Mouse (Mus musculus) bone marrow macrophage, adult 2 months (primary cell): ENCODE measurements around the gene 1700013G24Rik. TPM values are rescaled to one million over a fixed set of nuclear protein-coding genes. Genes with fewer than 3 reads are reported as not detected.
"Not testable (repeated sequence)": the region's sequence is repeated elsewhere in the genome, so short reads cannot be mapped to it uniquely, and the experiment has no call there.

Experiments
- H3K27ac ChIP-seq: 2 replicates; pipeline ENCODE4 v1.5.1; 2012; ENCODE audit warnings: low read depth, low read length; ENCODE audit not compliant: insufficient read depth
- H3K4me1 ChIP-seq: 2 replicates; pipeline ENCODE4 v1.6.1; 2012; ENCODE audit warnings: low read length; ENCODE audit not compliant: control insufficient read depth, insufficient read depth
- H3K4me3 ChIP-seq: 2 replicates; pipeline ENCODE4 v1.5.1; 2012; ENCODE audit warnings: mild to moderate bottlenecking, low read length, moderate library complexity; ENCODE audit not compliant: insufficient read depth
- CTCF ChIP-seq: IDR thresholded peaks from 2 replicates; pipeline ENCODE4 v1.5.1; 2012; ENCODE audit warnings: low read depth, mild to moderate bottlenecking, low read length, moderate library complexity
- POLR2A ChIP-seq: IDR thresholded peaks from 2 replicates; pipeline ENCODE4 v1.6.1; 2012; ENCODE audit warnings: mild to moderate bottlenecking, low read depth, low read length, borderline replicate concordance
- polyA plus RNA-seq: library from polyadenylated mRNA; stranded (reverse); fragments of >200 nt; gene quantifications from 2 replicates; pipeline ENCODE4 v1.2.4, GENCODE M21; 2012; ENCODE audit not compliant: missing spikeins, insufficient read depth, insufficient read length

1700013G24Rik gene
- not detected in 2 replicates for polyA plus RNA-seq

- H3K4me3 ChIP-seq = no peak within 1 kb of the TSS
- TF ChIP-seq CTCF (no peak), POLR2A (no peak)
- H3K4me1 ChIP-seq = no peaks in the 10 kb centered on the region
- no peak within 1 kb of the TSS for H3K27ac ChIP-seq
Observed at GRCm38 (mm10) chr4:137453234-137453767, at the start of gene 1700013G24Rik. TSS of gene 1700013G24Rik (plus strand) at chr4:137453284.

DNA sequence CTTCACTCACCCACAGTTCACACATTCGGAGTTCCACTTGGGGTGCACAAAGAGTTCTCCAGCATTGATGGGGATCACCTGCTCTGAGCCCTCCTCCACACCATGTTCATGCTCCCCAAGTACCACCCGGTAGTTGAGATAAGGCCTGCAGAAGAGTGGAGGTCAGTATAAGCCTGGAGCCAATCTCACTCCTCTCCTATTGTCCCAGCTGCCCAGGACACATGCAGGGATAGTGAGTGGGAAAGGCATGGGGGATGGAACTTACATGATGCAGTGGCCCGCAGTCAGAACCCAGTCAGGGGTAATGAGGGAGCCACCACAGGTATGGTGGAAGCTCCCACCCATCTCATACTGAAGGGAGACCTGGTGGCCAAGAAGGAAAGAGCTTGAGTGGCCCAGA, 47.5 kb upstream of the 1700013G24Rik start:
- Histone ChIP-seq H3K27ac (no peak overlapping the region), H3K4me3 (no peak overlapping the region), H3K4me1 (0 out of 2 replicates have a peak, but pooled peaks cover 2% of the 10 kb centered on the region)
- no peak for TF ChIP-seq POLR2A
- no peak for TF ChIP-seq CTCF

GRCm38 (mm10) chr4:137409691-137410090, 43.4 kb upstream of the 1700013G24Rik start, which contains the start of gene Cela3a:
TSS of gene Cela3a (minus strand) at chr4:137409791.
- 0 out of 2 replicates have a peak, but pooled peaks cover 2% of the 10 kb centered on the region for H3K4me1 ChIP-seq
- TF ChIP-seq CTCF (no peak), POLR2A (no peak)
- H3K4me3 ChIP-seq = no peak within 1 kb of the TSS
- H3K27ac ChIP-seq = no peak within 1 kb of the TSS

DNA sequence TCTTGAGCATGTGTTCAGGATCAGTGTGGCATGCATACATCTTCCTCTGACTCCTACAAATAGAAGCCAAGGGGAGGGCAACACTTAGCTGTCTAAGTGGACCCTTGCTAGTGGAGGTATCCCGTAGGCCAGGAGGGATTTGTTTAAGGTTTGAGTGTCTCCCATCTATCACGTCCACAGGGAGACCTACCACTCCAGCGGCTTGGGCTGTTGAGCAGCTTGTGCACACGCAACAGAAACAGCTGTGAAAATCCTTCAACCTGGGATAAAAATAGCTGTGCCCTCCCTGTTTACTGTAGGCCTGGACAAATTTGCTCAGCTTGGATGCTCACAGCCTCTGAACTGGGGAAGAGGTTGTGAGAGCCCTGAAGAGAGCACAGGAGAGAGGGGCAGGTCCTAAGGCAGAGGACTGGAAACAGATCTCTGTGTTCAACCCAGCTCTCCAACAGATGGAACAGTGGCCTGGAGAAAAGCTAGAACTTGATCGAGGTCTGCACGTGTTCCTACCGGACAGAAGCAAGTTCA, 40.8 kb upstream of the 1700013G24Rik start:
- not testable (repeated sequence) for H3K4me1 ChIP-seq, H3K27ac ChIP-seq, H3K4me3 ChIP-seq

DNA sequence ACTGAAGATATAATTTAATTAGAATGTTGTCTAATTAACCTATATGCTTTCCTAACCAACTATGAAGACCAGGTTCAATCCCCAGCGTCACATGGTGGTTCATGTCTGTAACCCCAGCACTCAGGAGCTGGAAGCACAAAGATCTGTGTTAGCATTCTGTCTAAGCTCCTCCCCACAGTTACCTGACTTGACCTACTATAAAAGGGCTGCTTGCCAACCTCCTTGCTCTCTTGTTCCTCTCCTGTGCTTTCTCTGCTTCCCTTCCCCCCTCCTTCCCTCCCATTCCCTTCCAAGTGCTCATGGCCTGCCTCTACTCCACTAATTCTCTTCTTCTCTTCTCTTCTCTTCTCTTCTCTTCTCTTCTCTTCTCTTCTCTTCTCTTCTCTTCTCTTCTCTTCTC, 38.1 kb upstream of the 1700013G24Rik start:
- Histone ChIP-seq H3K27ac (no peak overlapping the region), H3K4me1 (peaks cover 3% of the 10 kb centered on the region; the same call in 1 of the 2 replicates), H3K4me3 (no peak overlapping the region)
- TF ChIP-seq POLR2A = no peak
- TF ChIP-seq CTCF = no peak

GRCm38 (mm10) chr4:137417712-137418564, 35.1 kb upstream of the 1700013G24Rik start:
- no peak for TF ChIP-seq POLR2A
- TF ChIP-seq CTCF = no peak
- Histone ChIP-seq H3K27ac (no peak overlapping the region), H3K4me1 (peaks cover 3% of the 10 kb centered on the region; the same call in 1 of the 2 replicates), H3K4me3 (no peak overlapping the region)

DNA sequence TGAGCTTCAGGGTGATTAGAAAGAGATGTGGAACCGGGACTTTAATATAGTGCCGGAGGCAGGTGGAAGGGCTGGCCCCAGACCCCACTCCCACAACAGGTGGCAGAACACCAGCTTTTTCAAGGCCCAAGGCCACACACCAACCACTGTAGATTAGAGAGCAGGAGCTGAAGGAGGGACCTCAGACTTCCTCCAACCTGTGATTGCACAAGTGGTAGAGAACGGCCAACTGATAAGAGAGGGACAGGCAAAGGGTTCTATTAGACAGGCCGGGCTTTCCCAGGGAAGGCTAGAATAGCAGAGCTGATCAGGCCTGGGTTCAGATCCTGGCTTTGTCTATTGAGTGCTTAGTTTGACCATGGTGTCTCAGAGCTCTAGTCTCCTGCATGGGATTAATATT, 22.6 kb upstream of the 1700013G24Rik start, which contains the start of gene Cela3b:
Gene Cela3b (minus strand): TSS at position 39 of the 400 bp plus-strand sequence.
- Histone ChIP-seq H3K4me3 (no peak within 1 kb of the TSS), H3K27ac (no peak within 1 kb of the TSS), H3K4me1 (no peaks in the 10 kb centered on the region; the same call in 1 of the 2 replicates)
- TF ChIP-seq POLR2A (no peak), CTCF (no peak)

GRCm38 (mm10) chr4:137432700-137433550, 20.2 kb upstream of the 1700013G24Rik start:
- H3K4me3 ChIP-seq, H3K27ac ChIP-seq, H3K4me1 ChIP-seq: not testable (repeated sequence)

DNA sequence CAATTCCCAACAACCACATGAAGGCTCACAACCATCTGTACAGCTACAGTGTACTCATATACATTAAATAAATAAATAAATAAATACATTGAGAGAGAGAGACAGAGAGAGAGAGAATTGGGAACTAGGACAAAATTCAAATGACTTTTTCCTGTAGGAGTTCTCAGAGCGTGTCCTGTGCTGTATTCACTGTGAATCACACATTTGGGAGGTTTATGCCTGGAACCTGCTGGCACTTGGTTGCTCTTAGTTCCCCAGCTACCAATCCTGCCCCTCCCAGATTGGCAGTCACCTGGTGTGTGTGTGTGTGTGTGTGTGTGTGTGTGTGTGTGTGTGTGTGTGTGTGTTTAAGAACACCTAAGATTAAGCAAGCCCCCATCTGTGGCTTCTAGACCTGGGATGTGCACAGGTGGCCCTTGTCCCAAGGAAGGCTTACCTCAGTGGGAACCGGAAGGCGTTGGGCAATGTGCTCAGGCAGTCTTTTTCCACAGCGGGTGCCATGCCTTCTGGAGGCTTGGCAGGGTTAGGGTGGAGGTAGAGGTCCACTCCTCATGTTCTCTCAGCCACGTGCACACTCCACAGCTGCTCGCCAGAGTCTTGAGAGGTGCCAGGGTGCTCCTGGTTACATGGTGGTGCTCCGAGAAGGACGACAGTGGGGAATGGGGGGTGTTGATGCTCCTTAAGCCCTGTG, 16.0 kb upstream of the 1700013G24Rik start:
- Histone ChIP-seq H3K27ac (no peak overlapping the region), H3K4me1 (no peaks in the 10 kb centered on the region; the same call in 1 of the 2 replicates), H3K4me3 (no peak overlapping the region)
- TF ChIP-seq CTCF (no peak), POLR2A (no peak)
